Mouse (Mus musculus): ENCODE measurements around the gene Baat.

The Baat gene

DNA sequence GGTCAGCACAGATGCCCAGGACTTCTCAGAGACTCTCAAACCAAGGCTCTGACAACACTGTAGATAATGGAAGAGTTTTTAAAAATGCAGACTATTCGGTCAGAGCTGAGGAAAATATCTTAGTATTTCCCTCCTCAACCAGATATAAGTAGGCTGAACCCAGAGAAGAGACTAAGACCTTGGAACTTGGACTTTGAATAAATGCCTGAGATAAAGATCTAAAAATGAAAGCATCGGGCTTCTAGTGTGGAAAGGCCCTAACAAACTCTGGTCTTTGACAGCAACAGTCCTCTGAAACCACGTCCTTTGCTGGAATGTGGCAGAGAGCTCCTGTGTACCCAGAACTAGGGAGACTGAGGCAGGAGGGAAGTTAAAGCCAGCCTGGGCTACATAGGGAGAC, at the start of gene Baat:
Gene Baat, minus strand, starts transcription at position 172 of the 400 bp plus-strand sequence.
- WGBS, result 85% methylated on average over 3 of the region's 3 CpGs

DNA sequence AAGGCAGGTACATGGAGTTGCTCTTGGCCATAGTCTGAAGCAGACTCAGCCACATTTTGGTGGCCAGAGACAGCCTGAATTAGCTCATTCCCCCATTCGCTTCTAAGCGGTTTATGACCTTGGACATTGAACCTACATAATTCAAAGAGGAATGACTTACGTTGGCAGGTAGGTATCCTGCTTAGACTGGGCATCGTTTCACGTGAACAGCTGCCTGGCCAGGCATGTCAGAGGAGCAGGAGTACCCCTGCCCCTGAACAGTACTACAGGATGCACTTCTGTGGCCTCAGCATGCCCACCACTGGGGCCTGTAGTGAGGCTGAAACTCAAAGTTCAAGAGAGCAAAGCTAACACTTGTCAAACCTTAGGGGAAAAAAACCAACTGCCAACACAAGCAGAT, 47.0 kb upstream of the Baat start:
- 86% methylated on average over 5 of the region's 5 CpGs for WGBS

DNA sequence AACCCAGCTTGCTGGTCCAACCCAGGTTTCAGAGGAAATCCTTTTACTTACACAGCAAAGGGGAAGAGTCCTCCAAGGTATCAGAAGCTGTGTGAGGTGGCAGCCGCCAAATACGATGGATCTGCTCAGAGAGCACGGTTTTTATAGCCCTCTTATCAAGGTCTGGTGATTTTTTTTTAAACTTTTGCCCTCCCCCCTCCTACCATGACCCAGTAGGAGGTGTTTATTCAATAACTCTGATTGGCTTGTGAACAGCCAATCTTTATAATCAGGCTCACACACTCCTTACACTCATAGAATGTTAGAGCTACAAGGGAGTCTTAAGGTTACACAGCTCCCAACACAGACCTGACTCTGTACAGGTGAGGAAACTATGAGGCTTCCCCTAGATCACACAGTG, 43.0 kb upstream of the Baat start, which contains the start of gene Aldob:
Gene Aldob, minus strand, starts transcription at position 164 of the 400 bp plus-strand sequence.
- 79% methylated on average over 3 of the region's 3 CpGs for WGBS

DNA sequence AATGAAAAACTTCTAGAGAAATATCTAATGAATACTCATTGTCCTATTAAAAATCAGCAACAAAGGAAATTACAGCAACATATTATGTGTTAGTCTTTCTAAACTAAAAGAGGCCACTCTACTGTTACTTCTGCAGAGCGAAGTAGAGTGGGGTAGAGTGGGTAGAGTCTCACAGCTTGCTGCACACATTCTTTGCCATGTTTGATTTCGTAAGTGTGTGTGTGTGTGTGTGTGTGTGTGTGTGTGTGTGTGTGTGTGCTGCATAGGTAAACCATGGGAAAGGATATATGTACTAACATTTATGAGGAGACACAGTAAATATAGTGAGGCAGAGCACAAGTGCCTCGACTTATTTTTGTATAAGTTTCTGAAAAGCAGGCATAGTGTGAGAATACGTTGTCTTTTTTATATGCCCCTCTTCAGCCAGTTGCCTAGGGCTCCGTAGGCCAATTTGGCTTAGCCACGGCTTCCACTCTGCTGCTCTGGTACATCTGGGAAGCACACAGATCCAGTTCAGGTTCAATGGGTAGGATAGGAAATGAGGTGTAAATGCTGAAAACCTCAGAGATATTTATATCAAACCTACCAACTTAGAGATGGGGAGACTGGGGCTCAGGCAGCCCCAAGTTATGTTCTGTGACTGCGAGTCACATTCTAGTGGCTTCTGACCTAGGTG, 41.3 kb upstream of the Baat start:
- 84% methylated on average over 7 of the region's 7 CpGs for WGBS

DNA sequence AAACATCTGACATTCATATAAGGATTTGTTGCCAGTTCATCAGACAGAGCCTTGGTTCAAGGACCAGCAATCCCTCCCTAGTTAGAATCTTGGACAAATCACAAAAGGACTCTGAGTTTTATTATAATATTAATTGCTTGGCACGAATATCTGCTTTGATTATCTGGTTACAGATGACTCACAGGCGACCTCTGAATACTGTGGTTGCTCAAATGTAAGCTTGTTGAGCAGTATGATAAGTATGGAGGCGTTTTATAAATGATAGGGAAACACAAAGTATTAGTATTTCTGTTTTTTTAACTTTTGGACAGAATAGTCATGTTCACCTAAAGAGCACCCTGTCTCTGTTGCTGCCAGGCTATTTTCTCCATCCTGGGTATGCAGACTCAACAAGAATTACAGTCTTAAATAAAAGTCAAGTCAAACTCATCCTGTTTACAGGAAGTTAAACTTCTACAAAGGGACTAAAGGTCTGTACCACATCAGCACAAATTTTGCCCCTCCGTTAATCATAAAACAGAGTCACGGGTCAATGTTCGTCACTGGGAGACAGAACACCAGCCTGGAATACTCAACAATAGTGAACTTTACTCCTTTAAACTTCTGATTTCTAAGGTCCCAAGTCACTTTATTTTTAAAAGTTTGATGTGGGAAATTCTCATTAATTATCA, 40.7 kb upstream of the Baat start:
- 80% methylated on average over 6 of the region's 6 CpGs for WGBS

DNA sequence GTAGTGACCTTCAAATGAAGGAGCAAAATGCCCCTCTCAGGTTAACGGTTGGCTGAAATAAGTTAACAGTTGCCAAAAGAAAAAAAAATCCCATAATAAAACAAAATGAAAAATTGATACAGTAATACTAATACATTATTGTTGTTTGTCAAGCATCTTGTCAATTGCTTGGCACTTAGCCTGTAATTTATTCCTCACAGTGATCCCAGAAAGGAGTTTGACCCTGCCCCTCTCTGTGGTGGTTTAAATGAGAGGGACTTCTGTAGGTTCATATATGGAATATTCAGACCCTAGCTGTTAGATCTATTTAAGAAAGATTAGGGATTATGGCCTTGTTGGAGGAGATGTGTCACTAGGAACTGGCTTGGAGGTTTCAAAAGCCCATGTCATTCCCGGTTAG, 39.7 kb upstream of the Baat start:
- WGBS, result 88% methylated on average over 2 of the region's 2 CpGs

DNA sequence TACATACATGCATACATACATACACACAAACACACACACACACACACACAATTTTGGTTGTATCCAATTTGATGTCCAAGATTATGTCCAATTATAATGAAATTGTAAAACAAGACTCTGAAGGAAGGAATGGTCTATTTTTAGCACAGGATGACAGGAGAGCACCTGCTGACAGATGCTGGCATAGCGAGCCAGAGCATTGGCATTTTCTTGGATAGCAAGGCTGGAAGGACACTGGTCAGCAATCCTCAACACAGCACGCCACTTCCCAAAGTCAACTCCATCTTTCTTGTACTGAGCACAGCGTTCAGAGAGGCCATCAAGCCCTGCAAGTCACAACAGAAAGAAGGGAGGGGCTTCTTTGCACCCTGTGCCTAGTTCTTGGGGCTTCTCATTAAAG, 34.6 kb upstream of the Baat start:
- 76% methylated on average over 3 of the region's 3 CpGs for WGBS

DNA sequence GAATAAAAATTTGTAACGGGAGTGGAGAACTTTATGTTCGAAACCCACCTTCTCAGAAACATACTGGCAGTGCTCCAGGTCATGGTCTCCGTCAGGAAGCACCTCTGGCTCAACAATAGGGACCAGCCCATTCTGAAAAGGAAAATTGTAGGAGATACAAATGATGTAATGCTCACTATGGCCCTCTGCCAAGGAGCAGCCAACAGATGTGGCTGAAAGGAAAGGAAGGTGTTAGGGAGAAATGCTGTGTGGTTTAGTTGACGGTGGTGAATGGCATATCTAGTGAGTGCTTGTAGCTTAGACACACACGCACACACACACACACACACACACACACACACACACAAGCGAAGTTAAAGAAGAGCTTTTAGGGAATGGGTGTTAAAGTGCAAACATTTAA, 33.3 kb upstream of the Baat start:
- 47% methylated on average over 6 of the region's 6 CpGs for WGBS

DNA sequence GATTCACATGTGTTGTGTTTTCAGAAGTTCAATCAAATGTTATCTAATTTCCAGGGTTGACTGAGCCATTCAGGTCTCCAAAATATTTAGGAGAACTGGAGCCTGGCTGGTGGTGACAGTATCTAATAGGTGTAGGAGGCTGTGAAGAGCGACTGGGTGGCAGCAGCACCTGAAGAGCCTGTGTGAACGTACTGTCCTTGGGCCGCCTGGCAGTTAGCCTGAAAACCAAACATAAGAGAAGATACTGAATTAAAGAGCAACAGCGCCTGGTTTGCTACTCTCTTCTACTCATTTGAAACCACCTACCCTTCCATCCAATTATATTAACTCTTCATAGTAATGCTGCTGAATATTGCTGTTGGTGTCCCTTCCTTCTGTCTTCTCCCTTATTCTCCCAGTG, 30.3 kb upstream of the Baat start:
- WGBS, result 79% methylated on average over 4 of the region's 4 CpGs

DNA sequence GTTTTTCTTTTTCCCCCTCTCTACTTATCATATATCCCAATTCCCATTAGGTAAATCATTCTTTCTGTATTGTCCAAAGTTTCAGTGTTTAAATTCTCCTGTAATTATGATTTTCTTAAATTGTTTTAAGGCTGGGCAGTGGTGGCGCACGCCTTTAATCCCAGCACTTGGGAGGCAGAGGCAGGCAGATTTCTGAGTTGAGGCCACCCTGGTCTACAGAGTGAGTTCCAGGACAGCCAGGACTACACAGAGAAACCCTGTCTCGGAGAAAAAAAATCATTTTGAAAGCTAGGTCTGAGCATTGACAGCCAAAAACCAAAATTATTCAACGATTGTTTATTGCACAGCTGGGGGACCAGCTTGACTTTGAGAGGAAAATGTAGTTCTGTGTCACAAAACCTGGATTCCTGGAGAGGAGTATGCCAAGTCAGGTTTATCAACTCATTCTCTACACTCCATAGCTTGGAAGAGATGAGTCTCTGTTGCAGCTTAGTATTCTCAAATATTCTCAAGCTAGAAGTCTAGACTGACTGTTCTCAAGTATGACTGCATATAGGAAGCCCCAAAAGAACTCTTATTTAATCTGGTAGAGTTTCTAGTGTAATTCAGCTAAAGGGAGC, 29.4 kb upstream of the Baat start:
- 94% methylated on average over 4 of the region's 4 CpGs for WGBS

DNA sequence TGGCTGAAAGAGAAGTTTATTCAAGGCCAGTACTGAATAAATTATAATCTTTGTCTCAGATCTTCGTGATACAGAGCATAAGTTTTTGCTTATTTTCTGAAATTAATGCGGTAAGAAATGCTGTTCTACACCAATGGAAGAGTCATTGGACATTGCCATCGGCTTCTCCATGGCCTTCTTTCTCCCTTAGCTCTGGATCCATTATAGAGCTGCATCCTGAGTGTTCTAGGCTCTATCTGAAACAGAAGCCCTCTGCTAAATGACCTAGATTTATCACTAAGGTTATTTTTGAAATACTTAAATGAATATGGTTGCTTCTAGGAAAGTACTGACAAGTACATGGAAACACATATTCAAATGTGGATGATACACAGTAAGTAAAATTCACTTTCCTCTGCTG, 28.7 kb upstream of the Baat start:
- WGBS, result 86% methylated on average over 3 of the region's 3 CpGs

DNA sequence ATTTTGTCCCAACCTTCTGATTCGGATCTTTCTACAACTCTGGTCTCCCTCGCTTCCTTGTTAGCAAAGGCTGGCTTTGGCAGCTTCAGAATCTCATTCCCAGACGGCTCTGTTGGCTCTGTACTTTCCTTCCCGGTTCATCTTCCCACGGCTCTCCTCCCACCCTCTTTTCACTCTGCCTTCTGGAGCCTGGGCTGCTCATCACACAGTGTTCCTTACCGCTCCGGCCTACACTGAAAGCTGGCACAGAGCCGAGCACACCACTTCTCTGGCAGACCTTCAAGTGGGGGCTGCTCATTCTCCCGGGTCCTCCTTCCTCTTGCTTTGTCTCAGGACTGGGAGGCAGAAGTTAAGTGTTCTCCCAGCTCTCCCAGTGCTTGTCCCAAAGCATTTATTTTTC, 16.2 kb upstream of the Baat start:
- WGBS, result 35% methylated on average over 9 of the region's 9 CpGs

DNA sequence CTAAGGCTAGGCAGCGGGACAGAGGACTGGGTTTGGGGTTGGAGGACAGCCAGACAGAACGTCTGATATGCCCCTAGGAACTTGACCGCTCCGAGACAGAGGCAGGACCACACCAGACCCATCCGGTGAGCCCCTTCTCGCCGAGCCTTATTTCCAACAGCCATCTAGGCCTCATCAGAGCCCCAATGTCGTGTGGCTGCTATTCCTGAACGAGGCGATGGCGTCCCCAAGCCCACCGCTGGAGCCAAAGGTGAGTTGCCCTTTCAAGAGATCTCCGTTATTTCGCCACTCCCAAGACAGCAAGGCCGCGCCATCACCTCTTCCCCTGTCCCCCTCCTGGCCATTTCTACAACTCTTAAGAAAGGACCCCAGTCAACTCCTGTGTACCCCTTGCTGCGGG, 15.0 kb upstream of the Baat start:
- under 1% methylated on average over 17 of the region's 17 CpGs for WGBS

DNA sequence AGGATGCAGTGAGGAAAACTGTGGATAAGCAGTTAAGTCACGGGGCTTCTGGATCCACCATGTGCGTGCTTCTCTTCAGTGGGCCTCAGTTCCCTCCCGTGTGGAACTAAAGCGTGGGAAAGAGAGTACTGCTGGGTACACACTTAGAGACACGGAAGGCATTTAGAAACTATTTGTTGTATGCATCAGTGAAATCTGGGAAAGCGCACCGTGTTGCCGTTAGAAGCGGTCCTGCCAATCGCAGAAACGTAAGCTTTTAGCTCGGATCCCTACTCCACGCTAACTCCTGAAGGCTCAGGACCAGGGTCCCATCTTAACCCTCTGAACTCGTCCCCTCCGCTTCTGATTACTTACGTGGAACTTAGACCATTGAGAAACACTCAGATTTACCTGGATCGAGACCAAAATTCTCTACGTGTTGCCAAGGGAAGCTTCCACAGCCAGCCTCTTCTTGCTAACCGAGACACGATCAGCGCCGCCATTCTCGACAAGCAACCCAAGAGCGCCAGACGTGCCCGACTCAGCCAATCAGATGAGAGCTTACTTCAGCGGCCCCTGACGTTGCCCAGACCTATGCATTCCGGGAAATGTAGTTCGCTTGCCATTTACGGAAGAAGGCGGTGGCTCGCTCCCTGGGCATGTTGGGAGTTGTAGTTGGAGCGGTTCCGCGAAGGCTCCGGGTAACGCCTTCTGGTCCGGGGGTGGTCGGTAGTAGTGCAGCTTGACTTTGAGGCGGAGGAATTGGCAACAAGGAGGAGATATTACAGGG, 14.4 kb upstream of the Baat start, which contains the start of the genes Mrpl50 and Zfp189:
Gene Mrpl50, minus strand, starts transcription at position 522 of the 769 bp plus-strand sequence.
Gene Zfp189, plus strand, starts transcription at position 605 of the 769 bp plus-strand sequence.
- under 1% methylated on average over 41 of the region's 41 CpGs for WGBS

DNA sequence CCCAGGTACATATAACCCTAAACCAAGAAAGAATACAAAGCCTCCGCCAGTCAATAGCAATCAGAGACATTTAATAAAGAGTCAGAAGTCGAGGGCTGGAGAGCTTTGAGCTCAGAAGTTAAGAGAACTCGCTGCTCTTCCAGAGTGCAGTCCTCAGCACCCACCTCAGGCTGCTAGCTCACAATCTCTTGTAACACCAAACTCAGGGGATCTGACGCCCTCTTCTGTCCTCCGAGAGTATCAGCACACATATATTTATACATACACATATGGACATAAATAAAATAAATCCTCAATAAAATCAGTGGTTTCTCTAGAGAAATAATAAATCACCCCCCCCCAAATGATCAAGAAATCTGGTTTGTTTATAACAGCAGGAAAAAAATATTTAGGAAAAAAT, 13.1 kb upstream of the Baat start:
- 78% methylated on average over 5 of the region's 5 CpGs for WGBS

DNA sequence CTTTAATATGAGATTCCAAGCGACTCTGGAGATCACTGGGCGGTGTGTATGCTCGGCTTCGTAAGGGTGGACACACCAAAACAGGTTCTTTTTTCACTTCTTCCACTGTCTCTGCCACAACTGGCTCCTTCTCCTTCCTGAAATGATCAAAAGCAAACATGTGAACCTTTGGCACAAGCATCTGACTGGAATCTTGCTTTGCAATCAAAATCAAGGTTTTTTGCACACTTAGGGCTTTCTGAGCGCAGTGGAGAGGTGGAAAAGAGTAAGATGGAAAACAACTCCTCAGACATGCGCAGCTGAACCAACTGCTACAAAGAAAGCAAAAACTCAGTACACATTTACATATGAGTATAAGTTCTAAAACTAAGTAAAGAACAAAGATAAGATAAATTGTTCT, 8.1 kb upstream of the Baat start:
- 99% methylated on average over 6 of the region's 6 CpGs for WGBS

DNA sequence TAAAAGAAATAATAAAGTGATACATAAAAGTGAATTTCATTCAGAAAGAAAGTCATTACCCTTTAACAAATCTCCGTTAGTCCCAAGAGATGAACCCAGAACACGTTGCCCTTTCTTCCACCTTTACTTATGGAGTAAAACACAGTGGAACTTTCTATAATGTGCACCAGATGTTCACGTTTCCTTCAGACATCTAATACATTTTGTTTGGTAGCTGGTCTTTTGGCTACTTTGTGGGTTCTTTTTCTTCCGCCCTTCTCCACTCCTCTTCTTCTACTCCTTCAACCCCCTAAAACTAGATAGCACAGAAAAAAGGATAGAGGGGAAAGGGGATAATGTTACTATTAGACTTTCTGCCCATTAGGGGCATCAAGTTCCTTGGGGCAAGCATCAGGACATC, 6.3 kb upstream of the Baat start:
- WGBS, result 91% methylated on average over 4 of the region's 4 CpGs

DNA sequence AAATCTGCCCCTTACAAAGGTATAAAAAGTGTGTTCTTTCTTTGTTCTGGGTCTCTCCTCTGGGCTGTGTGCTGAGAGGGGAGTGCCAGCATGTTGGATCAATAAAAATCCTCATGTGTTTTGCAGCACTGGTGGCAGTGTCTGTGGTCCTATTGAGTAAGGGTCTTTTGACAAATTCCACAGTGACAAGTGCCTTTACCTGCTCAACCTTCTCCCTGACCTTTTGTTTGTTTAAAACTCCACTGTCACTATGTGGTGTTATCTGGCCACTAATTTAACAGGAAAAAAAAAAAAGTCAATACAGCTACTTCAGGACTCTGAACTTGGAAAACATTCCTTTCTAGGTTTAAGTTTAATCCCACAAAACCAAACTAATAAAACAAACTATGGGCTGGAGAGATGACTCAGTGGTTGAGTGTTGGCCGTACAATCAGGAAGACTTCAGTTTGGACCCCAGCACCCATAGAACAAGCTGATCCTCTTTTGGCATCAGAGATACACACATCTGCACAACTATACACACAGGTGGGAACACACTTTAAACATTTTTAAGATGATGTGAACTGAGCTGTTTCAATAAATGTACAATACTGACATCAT, 4.0 kb upstream of the Baat start:
- WGBS, result 97% methylated on average over 1 of the region's 1 CpGs

DNA sequence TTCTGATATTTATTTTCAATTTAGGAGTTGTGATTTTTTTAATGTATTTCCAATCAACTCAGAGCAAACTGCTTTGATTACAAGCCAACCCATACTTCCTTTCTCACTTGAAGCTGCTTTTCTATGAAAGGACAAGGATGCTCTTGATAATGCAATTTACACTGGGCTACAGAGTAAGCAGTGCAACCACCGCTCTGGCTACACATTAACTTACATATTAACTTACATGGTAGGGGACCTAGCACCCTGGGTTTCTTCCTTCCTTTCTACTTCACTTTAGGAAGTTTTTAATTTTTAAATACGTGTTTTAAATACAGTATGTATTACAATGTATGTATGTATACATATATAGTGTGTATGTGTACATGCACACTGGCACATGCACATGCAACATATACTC, 2.8 kb upstream of the Baat start:
- WGBS, result 89% methylated on average over 2 of the region's 2 CpGs

DNA sequence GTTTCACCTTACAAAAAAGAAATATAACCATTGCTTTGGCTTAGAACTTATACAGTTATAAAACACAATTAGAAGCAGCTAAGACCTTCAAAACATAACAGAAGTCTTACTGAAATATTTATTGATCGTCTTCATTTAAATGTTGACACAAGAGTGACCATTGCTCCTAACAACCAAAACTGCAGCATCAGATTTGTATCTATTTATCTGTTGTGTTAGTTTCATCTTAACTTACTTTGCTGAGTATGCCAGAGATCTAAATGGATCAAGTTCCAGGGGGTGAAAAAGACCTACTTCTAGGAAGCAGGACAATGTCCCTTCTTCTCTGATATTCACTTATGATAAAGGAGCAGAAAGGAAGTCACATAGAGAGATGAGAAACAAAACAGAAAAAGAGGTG, 2.8 kb downstream of the Baat start:
- 90% methylated on average over 1 of the region's 1 CpGs for WGBS

DNA sequence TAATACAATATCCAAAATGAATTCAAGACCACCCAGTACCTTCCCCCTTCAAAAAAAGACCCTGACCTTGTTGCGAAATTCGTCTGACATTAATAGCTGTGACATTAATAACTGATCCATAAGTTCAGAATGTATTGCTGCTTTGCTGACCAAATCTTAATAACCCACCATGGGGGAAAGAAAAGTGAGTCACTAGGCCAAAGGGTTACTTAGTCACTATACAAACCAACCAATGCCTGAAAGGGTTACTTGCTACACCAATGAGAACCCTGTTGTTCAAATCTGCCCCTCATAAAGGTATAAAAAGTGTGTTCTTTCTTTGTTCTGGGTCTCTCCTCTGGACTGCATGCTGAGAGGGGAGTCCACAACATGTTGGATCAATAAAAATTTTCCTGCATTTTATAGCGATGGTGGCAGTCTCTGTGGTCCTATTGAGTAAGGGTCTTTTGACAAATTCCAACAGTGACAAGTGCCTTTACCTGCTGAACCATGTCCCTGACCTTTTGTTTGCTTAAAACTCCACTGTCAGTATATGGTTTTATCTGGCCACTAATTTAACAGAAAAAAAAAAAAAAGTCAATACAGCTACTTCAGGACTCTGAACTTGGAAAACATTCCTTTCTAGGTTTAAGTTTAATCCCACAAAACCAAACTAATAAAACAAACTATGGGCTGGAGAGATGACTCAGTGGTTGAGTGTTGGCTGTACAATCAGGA, 20.3 kb downstream of the Baat start:
- WGBS, result 92% methylated on average over 3 of the region's 3 CpGs
